Mouse (Mus musculus) layer of hippocampus, adult 8-10 months (tissue): ENCODE measurements around the gene Rpl15. TPM values are rescaled to one million over a fixed set of nuclear protein-coding genes. Genes with fewer than 3 reads are reported as not detected.
A peak's percentile ranks its signal among the peaks of the same experiment; 100 is the strongest.
"Not testable (repeated sequence)": the region's sequence is repeated elsewhere in the genome, so short reads cannot be mapped to it uniquely, and the experiment has no call there.

Experiments
- DNase-seq, 2 experiments: peaks; one replicate each; pipeline ENCODE4 v3.0.0; 2022; ENCODE audit warnings: low spot score in 2 of 2
- total RNA-seq, 4 experiments: library from RNA; stranded (reverse); gene quantifications; 2 replicates each; pipeline ENCODE4 v1.2.4; 2022

The Rpl15 gene
- total RNA-seq, result 100 to 1,000 TPM; 372 to 456 (median 407) TPM

DNA sequence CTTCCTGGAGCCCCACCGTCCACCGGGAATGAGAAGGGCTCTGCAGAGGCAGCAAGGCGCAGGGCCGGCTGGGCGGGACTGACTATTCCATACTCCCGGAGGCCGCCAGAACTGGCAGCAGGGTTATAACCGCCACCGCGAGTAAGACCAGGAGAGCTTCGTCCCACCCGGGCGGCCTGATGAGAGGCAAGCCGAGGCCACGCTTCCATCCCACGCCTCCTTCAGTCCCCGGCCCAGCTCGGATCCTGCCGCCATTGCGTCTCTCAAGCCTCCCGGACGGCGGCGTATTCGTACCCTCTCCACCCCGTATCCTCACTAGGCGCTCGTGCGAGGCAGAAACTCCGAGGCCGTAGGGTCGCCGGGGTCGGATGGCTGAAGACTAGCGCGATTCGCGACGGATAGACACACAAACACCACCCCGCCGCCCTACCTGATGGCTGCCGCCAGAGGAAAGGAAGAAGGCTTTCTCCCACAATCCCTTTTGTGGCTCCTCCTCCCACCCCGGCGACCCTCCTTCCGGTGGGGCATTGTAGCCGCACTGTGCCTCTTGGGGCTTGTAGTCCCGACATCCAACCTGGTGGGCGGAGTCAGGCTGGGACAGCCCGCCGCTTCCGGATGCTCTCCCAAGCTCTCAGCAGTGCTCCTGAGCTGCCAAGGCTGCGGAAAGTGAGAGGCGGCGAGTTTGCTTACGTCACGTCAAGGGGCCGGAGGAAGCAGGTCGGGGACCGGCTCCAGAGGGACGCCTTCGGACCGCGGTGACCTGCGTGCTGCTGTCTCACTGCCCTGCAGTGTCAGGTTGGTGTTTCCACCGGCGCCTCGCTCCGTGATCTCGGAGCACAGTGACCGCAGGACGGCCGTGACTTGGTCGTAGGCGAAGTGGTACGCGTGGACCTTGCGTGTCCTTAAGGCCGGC lies at the start of gene Rpl15, which contains the start of gene Nkiras1:
Rpl15 (minus strand) TSS at position 863 of the 913 bp plus-strand sequence.
Nkiras1 (plus strand) TSS at position 608 of the 913 bp plus-strand sequence.
- DNase-seq, result peak; percentile 98 to 99

DNA sequence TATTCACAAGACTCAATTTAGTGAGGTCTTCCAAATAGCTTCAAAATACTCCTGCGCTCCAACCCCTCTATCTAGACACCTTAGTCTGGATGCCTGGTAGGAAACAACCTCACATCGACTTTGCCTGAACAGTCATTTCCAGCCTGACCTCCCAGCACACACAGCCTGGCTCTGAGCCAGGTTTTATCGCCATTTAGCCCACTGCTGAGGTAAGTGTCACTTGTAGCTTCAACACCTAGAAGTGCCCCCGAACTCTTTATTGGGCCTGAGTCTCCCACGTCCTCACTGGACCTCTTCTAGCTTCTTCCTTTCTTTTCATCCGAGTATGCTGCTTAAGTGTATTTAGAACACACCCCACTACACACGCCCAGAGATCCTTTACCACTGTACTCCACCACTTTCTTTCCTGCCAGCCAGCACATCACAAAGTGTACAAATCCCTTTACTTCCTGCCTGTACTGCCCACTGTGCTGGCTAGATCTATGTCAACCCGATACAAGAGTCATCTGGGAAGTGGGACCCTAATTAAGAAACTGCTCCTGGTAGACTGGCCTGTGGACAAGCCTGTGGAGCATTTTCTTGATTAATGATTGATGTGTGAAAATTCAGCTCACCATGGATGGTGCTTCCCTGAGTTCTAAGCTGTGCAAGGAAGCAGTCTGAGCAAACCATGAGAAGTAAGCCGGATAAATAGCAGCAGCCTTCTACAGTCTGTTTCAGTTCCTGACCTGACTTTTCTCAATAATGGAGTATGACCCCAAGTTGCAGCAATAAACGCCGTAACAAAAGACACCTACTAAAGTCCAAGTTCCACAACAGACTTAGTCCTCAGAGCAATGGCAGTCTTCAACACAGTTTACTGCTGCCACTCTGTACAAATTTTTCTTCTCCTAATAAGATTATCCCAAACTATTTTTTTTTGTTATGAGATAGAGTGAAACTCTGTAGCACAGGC lies 46.5 kb upstream of the Rpl15 start:
- DNase-seq, result no peak

DNA sequence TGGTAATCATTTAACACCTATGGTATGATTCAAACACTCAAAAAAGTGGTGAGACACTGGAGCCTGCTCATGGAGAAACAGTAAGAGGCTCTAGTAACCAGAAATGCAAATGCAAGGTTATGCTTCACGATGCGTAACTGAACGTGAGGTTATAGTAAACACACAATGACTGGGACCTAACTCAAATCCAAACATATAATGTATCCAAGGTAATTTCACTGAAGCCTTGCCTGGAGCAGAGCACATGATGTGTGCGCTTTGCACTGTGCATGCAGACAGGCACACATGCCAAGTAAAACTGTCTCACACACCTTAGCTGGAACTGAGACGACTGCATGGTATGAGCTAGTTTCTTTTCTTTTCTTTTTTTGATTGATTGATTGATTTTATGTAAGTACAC lies 33.0 kb upstream of the Rpl15 start:
- DNase-seq, result no peak

DNA sequence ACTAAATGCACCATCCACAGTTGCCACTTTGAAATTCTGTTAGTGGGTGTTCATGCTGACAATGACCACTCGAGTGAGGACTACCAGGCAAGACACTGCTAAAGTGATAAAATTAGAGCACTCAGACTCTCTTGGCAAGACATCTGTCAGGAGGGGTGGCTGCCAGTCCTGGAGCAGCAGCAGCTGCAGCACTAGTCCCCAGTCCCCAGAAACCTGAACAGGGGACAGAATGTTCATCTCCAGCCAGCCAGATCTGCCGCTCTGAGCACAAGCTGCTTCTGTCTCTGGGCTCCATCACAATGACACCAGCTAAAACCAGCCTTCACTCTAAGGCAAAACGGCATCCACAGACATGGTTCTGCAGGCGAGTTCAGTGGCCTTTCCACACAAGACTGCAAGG lies 32.1 kb upstream of the Rpl15 start:
- DNase-seq, result peak; percentile 60 to 61

DNA sequence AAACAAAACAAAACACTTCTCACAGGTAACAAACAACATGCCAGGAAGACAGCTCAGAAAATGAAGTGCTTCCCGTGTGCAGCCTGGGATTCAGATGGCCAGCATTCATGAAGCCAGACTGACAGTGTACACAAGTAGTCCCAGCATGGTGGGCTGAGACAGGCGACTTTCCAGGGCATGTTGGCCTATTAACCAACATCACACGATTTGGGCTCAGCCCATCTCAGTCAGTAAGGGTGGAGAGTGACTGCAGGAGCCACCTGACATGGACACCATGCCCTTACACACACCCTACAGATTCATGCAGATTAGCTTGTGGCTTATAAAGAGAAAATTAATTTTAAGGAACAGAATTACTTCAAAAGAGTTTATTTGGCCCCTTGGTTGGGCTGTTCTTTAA lies 31.6 kb upstream of the Rpl15 start:
- DNase-seq, result no peak

DNA sequence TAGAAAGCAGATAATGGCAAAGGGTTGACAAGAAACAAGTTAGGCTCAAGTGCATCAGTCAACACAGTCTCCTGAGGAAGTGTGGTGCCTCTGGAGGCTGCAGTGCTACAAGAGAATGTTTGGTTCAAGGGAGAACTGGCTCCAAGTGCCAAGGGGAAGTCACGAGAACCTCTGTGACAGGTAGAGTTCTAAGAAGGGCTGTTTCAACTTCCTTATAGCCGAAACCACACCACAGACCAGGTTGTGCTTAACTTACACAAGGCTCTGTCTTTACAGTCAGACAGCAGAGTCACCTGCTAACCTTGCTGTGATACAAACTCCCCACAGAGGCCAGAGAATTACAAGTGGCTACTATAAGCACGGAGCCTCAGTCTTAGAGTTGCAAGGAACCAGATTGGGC lies 30.4 kb upstream of the Rpl15 start:
- no peak for DNase-seq

DNA sequence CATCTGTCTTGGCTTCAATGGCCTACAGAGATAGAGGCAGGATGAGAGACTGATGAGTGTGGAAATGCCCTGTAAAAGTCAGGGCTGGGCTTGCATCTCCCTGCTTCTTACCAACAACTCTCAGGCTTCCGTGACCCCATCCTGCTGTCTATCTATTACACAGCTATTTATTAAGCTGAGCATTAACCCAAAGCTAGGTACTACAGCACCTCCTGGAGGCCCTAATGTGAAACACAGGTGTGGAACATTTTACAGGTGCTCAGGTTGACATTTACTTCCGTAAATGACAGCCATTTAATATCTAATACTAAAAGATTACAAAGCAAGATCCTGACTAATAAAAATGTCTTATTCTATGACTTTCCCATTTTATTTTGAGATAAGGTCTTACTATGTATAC lies 29.5 kb upstream of the Rpl15 start:
- DNase-seq, result no peak

DNA sequence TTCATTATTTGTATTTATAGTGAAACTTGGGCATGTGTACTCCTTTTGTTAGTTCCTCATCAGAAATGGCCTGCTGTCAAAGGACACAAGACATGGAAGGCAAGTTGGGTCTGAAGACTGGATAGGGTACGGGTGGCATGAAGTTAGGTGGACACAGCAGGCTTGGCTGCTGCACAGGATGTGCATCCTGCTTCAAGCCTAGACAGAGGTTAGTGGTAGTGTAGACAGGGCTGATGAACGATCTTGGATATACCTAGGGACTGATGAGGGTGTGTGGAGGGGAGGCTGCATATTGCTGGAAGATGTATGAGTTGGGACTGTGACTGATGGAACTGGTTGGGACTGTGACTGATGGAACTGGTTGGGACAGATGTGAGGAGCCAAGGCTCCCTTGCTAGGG lies 27.7 kb upstream of the Rpl15 start:
- no peak for DNase-seq

DNA sequence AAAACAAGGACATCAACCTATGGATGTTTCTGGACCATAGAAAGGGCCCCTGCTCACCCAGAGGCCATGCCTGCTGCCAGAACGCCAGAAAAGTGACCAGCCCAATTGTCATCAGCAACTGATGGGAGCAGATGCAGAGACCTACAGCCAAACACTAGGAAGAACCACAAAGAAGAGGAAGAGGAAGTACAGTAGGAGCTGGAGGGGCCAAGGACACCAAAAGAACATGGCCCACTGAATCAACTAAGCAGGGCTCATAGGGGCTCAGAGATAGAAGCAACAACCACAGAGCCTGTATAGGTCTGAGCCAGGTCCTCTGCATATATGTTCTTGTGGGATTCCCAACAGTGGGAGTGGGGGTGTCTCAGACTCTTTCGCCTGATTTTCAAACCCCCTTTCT lies 26.2 kb upstream of the Rpl15 start:
- no peak for DNase-seq

DNA sequence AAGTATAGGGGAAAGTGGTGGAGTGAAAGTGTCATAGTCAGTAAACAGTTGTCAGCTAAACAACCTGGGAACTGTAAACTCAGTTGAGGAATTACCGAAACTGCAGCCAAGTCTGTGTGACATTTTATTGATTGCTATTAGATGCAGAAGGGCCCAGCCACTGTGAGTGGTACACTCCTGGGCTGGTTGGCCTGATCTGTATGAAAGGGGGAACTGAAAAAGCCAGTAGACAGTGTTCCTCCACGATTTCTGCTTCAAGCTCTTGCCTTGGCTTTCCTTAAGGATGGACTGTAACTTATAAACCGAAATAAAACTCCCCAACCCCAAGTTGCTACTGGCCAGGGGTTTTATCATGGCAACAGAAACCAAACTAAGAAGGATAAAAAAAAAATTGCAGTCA lies 21.4 kb upstream of the Rpl15 start:
- DNase-seq, result no peak

DNA sequence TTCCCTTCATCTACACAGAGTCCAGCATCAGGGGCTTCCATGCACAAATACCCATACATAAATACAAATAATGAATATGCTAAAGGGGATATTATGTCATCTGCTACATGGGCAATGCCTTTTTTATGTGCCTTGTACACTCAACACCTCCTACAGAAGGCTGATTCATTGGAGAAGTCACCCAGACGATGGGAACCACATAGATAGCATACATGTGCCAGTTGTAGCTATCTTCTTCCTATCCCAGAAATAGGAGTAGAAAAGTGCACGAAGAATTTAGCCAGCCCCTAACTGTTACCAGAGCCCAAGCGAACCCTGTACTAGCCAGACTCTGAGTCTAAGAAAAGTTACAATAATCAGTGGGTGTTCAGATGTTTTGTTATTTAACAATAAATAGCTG lies 20.9 kb upstream of the Rpl15 start:
- no peak for DNase-seq

DNA sequence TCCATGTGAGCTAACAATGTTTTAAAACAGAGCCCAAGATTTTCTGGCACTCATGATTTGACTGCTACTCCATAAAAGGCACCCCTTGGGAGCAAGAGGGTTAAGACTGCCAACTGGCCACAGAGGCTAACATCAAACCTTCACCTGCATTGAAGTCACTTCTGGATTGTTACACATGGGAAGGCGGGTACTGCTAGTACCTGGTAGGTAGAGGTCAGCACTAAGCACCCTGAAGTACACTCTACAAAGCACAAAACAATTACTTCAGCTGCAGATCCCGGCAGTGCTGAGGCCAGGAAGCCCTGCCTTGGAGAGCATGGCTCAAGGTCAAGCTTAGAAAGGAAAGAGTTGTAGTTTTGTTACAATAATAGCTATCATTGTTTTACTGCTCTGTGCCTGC lies 16.2 kb upstream of the Rpl15 start:
- no peak for DNase-seq

DNA sequence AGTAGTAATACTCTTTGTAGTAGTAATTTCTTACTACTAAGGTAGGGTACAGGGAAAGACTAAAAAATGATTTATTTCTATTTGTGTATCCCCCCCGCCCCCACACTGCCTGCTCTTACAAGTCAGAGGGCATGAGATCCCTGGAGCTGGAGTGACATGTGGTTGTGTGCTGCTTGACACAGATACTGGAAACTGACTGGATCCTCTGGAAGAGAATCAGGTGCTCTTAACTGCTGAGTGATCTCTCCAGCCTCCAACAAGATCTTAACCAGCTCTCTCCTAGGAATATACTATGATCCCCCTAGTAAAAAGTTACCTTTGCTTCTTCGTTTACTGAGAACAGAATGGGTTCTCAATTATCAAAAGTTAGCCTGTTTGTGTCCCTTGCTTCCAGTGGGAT lies 15.2 kb upstream of the Rpl15 start:
- DNase-seq, result no peak

DNA sequence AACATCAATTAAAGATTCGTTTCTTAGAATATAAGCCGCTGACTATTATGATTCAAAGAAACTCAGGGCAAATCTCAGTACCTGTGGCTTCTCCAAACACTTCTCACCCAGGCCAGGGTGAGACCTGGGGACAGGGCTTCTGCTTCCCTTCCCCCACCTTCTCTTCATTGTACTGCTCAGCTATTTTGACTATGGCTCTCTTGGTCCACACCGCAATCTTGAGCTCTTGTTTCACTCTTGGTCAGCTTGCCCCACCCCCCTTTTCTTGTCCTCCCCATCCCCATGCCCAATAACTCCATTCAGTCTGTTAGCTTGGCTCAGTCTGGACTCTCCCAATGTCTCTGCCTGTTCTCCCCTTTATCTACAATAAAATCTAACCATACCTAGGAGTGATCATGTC lies 14.3 kb upstream of the Rpl15 start:
- no peak for DNase-seq

DNA sequence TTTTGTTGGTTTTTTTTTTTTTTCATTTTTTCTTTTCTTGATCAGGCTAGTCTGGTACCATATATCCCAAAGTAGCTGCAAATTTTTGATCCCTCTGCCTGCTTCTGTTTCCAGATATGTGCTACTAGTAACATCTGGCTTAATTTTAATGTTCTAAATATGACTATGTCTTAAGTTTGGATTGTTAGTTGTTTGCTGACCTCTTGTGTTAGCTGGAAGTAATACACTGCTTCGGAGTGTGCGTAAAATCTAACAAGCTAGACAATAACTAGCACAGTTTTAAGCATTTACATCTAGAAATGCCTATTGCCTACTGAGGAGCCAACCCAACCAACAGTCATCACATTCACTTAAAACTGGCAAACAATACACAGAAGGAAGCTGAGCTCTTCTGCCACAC lies 13.4 kb upstream of the Rpl15 start:
- no peak for DNase-seq

DNA sequence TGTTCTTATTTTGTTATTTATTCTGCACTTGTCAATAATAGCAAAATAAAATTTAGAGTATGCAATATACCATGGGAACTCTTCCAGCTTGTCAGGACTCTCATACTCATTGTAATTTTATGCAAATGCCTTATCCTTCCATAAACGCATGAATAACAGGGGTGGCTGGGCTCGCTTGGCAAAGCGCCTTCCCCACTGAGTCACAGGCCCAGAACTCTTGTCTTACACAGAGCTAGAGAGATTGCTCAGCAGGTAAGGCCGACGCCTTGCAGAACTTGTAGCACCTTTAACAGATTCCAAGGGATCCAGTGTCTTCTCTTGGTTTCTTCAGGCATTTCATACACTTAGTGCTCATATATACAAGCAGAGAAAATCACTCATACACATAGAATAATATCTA lies 9.2 kb upstream of the Rpl15 start:
- no peak for DNase-seq

DNA sequence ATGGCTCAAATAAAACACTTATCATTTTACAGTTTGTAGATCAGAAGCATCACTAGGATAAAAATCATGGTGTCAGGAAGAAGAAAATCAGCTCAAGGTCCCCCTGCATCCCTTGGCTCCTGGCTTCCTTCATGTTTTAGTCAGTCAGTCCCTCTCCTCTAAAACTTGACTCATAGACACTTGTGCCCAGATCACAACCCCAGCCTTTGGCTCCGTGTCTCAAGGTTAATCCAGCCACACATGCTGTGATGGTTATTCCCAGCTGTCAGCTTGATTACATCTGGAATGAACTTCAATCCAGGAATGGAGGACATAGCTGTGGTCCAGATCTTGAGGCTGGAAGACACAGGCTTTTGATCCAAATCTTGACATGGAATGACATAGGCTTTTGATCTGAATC lies 3.3 kb upstream of the Rpl15 start:
- DNase-seq, result no peak

DNA sequence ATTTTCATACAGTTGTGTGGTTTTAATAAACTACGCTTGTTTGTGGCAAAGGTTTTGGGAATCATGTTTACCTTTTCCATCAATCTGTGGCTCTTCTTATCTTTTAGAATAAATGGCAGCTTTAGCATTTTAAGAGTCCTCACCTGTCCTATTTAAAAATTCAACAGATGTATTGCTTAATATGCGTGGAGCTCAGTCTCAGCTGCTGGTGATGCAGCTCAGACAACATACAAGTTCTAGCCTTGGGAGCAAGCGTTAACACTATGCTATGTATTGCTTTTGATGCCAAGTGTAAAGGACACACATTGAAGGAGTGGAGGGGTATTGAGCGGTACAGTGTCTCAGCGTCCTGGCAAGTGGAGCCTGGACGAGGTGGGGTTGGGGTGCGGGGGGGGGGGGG lies 475 bp upstream of the Rpl15 start:
- no peak for DNase-seq

DNA sequence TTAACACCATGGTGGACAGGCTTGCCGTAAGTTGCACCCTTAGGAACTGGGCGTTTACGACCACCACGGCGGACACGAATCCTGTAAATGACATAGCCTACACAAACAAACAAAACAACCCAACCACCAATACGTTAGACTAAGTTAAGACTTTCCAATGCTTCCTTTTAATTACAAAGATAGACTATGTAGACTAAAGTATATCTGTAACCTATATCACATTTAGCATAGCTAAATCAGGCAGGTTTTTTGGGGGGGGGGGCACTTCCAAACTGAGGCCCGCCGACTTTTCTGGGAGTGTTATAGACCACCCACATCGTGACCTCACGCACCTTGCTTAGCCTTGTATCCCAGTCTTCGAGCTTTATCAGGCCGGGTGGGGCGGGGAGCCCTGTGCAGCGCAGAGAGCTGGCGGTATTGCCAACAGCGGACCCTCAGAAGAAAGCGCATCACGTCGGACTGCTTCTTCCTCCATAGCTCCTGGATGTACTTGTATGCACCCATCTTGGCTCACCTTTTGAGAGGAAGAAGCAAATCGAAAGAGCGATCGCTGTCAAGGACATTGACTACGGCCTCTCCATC lies 1.2 kb downstream of the Rpl15 start:
- DNase-seq, result not testable (repeated sequence)

DNA sequence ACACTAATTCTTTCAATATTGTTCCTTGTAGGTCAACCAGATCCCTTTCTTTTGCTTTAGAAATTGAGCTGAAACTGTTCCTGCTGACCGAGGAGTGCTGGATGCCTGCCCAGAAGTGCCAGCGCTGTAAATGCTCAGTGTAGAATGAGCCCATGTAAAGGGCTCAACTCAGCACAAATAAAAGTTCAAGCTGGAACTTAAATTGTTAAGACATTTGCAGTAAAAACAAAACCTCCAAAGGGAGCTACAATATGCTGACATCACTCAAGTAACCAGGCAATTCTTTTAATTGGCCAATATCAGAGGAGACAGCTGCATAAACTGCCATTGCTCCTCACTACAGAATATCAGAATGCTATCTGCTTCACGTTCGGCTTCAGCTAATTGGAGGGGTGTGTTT lies 7.8 kb downstream of the Rpl15 start:
- DNase-seq, result no peak

DNA sequence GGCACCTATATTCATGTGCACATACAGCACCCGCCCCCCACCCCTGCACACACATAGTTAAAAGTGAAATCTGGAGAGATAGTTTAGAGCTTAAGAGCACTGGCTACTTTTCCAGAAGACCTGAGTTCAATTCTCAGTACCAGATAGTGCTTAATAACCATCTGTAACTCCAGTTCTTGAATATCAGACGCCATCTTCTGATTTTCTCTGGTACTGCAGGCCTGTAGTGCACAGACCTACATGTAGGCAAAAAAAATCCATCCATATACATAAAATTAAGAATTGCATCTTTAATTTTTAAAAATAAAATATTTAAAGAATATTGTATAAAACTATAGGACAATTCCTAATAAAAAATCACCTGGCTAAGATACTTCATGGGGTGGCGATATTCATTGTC lies 10.0 kb downstream of the Rpl15 start:
- no peak for DNase-seq

DNA sequence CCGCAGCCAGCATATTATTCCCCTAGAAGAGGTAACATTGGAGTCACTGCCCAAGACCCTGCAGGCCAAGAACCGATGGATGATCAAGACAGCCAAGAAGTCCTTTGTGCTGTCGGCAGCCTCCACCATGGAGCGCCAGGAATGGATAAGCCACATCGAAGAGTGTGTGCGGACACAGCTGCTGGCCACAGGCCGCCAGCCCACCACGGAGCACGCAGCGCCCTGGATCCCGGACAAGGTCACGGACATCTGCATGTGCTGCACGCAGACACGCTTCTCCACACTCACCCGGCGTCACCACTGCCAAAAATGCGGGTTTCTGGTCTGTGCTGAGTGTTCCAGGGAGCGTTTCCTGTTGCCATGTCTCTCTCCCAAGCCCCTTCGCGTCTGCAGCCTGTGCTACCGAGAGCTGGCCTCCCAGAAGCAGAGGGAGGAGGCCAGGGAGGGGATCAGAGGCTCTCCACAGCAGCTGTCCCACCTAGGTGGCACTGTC lies 28.5 kb downstream of the Rpl15 start:
- no peak for DNase-seq
